Mouse (Mus musculus) layer of hippocampus, adult 9-11 months (tissue): ENCODE measurements around the gene Actn1.

Experiments
- DNase-seq: peaks from one replicate; pipeline ENCODE4 v3.0.0; 2022

Gene Actn1

DNA sequence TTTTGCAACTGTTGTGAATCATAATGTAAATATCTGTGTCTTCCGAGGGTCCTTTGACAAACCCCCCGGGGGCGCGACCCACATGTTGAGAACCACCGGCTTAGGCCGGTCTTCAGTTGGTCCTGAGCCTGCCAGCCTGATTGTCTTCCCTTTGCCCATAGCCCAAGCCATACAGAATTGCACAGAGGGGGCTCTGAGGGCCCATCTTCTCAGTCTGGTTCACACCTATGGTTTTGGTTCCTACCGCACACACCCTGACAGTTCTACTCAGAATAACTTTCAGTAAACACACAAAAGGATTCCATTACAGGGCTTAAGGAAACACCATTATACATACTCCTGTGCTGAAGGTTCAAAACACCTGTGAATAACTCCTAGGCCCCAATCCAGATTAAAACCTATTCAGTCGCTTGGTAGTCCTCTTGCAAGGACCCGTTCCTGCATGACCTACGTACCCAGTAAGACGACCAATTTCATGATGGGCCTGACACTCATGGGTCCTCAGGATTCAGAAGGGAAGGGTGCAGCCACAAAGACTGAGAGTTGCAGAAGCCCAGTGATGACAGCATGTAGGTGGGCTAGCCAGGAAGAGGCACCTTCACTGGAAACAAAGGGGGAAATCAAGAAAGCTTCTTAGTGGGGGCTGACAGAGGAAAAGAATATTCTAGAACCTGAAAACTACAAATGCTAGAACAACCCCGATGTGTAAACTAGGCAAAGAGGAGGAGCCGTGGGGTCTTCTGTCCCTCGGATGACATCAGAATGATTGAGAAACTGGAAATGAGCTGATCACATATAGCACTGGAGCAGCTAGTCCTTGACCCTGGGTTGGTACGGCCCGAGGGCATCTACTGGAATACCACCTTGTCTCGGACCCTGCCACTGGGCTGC lies 128.6 kb downstream of the Actn1 start:
- no peak for DNase-seq

DNA sequence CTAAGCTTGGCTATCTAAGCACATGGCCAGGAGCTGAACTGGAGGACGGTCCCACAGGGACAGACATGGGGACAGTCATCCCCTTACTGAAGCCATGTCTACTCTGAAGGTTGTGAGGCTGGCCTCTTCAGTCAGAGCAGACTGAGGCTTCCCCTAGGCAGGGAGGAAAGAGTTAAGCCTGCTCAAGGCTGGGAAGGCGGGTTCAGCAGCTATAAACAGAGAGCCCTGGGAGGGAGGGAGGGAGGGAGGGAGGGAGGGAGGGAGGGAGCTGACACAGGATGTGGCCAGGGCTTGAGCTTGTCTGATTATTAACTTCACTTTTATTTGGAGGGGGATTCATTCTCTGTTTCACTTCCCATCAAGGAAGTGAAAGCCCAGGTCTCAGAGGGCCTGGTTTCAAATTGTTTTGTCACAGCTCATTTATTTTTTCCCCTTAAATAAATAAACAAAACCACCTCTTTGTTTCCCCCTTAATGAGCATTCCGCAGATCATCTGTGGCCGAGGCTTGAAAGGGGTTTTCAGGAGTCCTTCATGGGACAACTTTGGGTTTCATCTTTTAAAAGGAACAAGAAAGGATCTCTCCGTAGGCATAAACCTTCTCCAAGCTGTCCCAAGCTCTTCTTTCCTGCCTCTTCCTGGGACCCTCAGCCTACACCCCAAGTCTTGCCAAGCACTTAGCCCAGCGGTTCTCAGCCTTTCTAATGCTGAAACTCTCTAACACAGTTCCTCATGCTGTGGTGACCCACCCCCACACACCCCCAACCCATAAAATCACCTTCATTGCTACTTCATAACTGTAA lies 129.4 kb downstream of the Actn1 start:
- no peak for DNase-seq

- no peak for DNase-seq
Observed at GRCm38 (mm10) chr12:80129531-80129930, 130.6 kb downstream of the Actn1 start.

DNA sequence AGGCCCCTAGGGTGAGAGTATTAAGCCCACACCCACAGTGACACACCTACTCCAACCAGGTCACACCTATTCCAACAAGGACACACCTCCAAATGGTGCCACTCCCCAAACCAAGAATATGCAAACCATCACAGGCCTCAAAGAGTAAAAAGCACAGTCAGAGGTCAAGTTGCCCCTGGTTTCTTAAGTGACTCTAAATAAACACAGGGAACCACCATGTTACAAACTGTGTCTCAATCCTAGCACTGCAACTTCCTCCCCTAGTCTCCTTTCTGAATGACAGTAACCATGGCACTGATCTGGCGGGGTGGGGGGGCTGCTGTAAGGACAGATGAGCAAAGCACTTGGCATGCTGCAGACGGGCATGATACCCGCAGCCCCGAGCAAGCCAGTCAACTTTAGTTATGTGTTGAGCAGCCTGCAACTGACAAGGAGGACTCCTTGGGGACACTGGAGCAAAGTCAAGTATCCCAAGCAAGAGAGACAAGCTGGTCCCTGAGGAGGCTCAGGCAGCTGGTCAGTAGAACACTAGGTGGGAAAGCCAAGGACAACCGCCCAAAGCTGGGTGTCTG lies 132.9 kb downstream of the Actn1 start:
- no peak for DNase-seq

DNA sequence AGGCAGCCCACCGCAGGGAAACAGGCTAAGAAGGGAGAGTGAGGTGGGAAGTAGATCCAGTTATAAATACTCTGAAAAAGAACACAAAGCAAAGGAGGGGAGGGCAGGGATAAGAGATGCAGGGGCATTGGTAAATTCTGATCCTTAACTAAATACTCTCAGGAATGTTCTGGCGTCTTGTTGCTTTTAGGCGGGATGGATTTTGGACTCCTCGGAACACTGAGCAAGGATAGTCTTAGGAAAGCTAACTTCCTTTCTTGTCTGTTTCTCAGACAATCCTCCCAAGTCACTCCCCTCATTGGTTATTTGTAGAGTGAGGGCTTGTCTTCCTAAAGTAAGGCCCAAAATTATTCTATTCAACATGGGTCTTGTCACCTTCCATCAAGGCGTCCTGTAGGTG lies 134.9 kb downstream of the Actn1 start:
- no peak for DNase-seq

DNA sequence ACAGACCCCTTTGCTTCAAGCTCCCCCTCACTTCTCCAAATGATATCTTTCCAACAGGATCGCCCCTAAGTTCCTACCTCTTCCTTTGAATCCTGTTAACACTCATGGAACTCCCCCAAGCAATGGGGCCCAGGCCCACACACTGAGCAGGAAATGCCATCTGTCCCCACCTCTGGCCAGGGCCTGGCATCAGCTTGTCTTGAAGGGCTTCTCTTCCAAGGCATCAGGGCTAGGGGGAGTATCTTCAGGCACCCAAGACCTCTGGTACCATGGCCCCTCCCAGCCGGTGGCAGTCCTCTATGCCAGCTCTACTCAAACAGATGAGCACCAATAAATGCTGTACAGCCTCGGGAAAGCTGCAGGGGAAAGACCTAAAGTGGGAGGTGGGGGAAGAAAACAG lies 135.4 kb downstream of the Actn1 start:
- no peak for DNase-seq

DNA sequence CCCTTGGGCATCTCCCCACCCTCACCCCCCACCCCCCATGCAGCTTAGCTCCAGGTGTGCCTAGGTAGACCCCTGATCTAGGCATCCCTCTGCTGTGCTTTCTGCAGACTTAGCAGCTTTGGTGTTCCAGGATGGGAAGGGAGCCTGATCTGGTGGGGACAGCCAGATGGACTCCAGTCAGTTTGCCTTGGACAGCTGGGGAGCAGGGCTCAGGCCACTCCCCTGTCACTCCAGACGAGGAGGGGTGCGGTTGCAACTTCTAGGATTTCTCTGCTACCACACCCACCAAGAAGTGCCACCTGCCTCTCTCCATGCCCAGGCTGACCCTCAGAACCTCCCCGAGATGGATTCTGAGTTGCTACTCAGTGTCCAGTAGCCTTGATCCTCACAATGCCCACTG lies 136.0 kb downstream of the Actn1 start:
- DNase-seq: no peak

DNA sequence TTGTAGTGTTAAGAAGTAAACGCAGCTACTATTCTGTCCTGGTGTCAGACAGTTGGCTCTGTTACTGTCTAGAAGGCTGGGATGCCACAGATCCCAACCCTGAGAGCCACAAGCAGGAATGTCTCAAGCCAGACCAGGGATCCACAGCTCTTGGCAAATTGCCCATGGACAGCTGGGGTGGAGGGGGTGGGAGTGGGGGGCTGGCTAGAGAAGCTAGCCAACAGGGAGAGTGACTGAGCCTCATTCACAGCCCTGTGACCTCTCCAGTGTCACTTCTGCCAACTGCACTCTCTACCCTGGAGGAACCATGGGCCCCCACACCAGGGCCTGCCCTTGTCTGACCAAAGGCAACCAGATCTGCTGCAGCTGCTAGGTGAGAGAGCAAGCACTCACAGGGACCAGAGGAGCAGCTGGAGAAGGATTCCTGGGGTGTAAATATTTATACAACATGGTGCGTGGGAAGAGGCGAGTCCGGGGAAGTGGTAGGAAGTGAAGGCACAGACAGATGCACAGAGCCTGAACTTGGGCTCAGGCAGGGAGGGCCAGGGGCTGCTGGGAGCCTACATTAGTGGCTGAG lies 136.9 kb downstream of the Actn1 start:
- DNase-seq: no peak

- DNase-seq: no peak
Observed at GRCm38 (mm10) chr12:80121438-80121837, 138.7 kb downstream of the Actn1 start.

- no peak for DNase-seq
Observed at GRCm38 (mm10) chr12:80118588-80118987, 141.6 kb downstream of the Actn1 start.
